Mouse (Mus musculus) kidney, embryonic 16.5 days (tissue): ENCODE measurements around the gene Mylk. TPM values are rescaled to one million over a fixed set of nuclear protein-coding genes. Genes with fewer than 3 reads are reported as not detected.
A peak's percentile ranks its signal among the peaks of the same experiment; 100 is the strongest.
"Not testable (repeated sequence)": the region's sequence is repeated elsewhere in the genome, so short reads cannot be mapped to it uniquely, and the experiment has no call there.

Experiments used
- ATAC-seq: fragments of 200-750 bp; cut with Nextera tagmentation; 2 replicates; pipeline ENCODE4 v1.8.0; 2017; ENCODE audit warnings: moderate TSS enrichment; ENCODE audit not compliant: low FRiP score, low TSS enrichment
- H3K27ac ChIP-seq: fragments of 300-500 bp; sonication (generic); 2 replicates; pipeline ENCODE4 v1.5.1; 2014; ENCODE audit warnings: low read length
- H3K27me3 ChIP-seq: fragments of 300-500 bp; sonication (generic); 2 replicates; pipeline ENCODE4 v1.6.1; 2014; ENCODE audit warnings: low read length, control low read depth, mixed read lengths; ENCODE audit not compliant: insufficient read depth
- H3K36me3 ChIP-seq: fragments of 300-500 bp; sonication (generic); 2 replicates; pipeline ENCODE4 v1.6.1; 2014; ENCODE audit warnings: low read length, control low read depth, mixed read lengths; ENCODE audit not compliant: insufficient read depth
- H3K4me1 ChIP-seq: fragments of 300-500 bp; sonication (generic); 2 replicates; pipeline ENCODE4 v1.6.1; 2014; ENCODE audit warnings: low read length, control low read depth, mixed read lengths; ENCODE audit not compliant: insufficient read depth
- H3K4me2 ChIP-seq: fragments of 300-500 bp; sonication (generic); replicated peaks from 2 replicates; pipeline ENCODE4 v1.6.1; 2014; ENCODE audit warnings: low read depth, low read length
- H3K4me3 ChIP-seq: fragments of 300-500 bp; sonication (generic); 2 replicates; pipeline ENCODE4 v1.5.1; 2014; ENCODE audit warnings: mild to moderate bottlenecking, low read length
- H3K9ac ChIP-seq: fragments of 300-500 bp; sonication (generic); replicated peaks from 2 replicates; pipeline ENCODE4 v1.6.1; 2014; ENCODE audit warnings: low read length
- H3K9me3 ChIP-seq: fragments of 300-500 bp; sonication (generic); 2 replicates; pipeline ENCODE4 v1.6.1; 2016; ENCODE audit warnings: low read length, control low read depth
- WGBS: fragments of 180-500 bp; shearing (Covaris S2); extraction: QIAGEN DNeasy Blood & Tissue Kit; methylation state at CpG from one replicate; pipeline ENCODE4 v1.1.7; 2014; 5-methylcytosine and 5-hydroxymethylcytosine counted together
- polyA plus RNA-seq: library from polyadenylated mRNA; unstranded; fragments of >200 nt; fragmentation: Nextera tagmentation; extraction: Ambion mirVana; gene quantifications from 2 replicates; pipeline ENCODE4 v1.2.1, GENCODE M21; 2015

Gene Mylk
- polyA plus RNA-seq: 71.2 and 110 TPM in 2 replicates

DNA sequence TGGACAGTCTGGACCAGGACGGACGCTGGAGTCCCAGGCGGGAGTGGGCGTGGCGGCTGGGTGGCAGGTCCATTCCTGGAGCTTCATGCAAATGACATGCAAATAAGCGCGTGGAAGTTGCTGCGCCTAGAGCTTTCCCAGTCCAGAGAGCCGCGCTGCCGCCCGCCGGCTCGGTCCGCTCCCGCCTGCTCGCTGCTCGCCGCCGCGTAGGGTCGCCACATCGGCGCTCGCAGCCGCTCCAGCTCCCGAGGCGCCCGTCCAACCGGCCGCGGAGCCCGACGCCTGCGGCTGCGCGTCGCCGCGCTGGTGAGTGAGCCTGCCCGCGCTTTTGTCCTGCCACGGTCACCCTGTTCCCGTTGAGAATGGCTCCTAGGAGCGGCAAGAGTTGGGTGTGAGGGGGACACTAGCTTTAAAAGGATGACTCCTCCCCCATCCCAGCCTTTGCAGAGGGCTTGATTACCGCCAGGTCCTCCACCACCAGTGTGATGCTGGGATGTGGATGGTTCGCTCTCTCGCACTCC is at the start of gene Mylk:
Mylk (plus strand) TSS at position 146 of the 521 bp plus-strand sequence.
- peaks cover 4% of the 10 kb centered on the region; the same call in 1 of the 2 replicates for H3K27me3 ChIP-seq
- H3K4me1 ChIP-seq: peaks cover 23% of the 10 kb centered on the region
- peak; percentile 95 for ATAC-seq
- H3K4me3 ChIP-seq: peak within 1 kb of the TSS; percentile 57
- no peaks in the 10 kb centered on the region for H3K36me3 ChIP-seq
- WGBS: under 1% methylated on average over 48 of the region's 48 CpGs
- H3K9ac ChIP-seq: peak within 1 kb of the TSS; percentile 70
- peak within 1 kb of the TSS; percentile 48 for H3K27ac ChIP-seq
- H3K4me2 ChIP-seq: peak within 1 kb of the TSS; percentile 87
- H3K9me3 ChIP-seq: no peaks in the 10 kb centered on the region

- WGBS: 78% methylated on average over 3 of the region's 3 CpGs
- ATAC-seq, H3K4me3 ChIP-seq: not testable (repeated sequence)
These were observed 46.3 kb upstream of the Mylk start for GRCm38 (mm10) chr16:34698721-34699120.

DNA sequence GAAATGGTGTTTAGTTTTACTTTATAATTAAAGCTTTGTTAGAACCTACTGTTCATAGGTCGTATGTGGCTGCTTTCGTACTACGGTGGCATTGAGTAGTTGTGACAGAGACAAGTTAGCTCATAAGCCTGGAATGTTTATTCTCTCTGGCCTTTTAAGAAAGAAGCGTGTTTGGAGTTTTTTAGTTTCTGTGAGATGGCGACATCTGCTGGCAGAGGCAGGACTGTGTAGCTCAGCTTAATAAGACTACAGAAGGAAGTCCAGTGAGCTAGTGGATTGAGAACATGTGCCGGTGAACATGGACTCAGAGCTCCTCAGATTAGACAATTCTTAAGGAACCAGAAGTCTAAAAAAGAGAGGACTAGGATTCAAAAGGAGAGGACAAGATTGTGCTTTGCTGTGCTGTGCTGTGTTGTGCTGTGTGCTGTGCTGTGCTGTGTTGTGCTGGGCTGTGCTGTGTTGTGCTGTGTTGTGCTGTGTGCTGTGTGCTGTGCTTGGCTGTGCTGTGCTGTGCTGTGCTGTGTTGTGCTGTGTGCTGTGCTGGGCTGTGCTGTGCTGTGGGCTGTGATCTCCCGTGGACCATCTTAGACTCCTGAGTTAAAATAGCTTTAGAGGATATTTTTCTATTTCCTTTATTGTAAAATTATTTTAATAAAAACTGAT is 44.7 kb upstream of the Mylk start:
- ATAC-seq: peak; percentile 54
- 20% methylated on average over 7 of the region's 7 CpGs for WGBS
- Histone ChIP-seq H3K4me2 (no peak overlapping the region), H3K9ac (no peak overlapping the region), H3K4me3 (no peak overlapping the region), H3K27me3 (no peaks in the 10 kb centered on the region), H3K4me1 (no peaks in the 10 kb centered on the region), H3K27ac (no peak overlapping the region), H3K9me3 (no peaks in the 10 kb centered on the region), H3K36me3 (peaks cover 12% of the 10 kb centered on the region; the same call in 1 of the 2 replicates)

More at GRCm38 (mm10) chr16:34698721-34699120, 46.3 kb upstream of the Mylk start:
- not testable (repeated sequence) for H3K36me3 ChIP-seq, H3K4me2 ChIP-seq, H3K27ac ChIP-seq, H3K9me3 ChIP-seq, H3K4me1 ChIP-seq, H3K27me3 ChIP-seq, H3K9ac ChIP-seq

DNA sequence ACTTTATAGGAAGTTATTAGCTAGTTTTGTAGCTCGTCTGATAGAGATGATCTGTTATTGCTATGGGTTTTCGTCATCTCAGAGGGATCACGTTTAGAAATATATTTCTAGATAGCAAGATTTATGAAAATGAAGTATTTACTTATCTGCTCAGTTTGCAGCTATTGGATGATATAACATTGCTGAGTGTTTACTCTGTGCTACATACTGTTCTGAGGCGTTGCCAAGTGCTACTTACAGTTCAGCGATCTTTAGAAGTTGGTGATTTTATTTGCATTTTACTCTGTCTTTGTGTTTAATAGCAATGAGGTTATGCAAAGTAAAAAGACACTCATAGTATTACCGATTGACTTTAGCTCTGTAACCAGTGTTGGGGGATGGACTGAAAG is 44.2 kb upstream of the Mylk start:
- no peak overlapping the region for H3K4me3 ChIP-seq
- no peak overlapping the region for H3K9ac ChIP-seq
- no peak overlapping the region for H3K27ac ChIP-seq
- H3K27me3 ChIP-seq: no peaks in the 10 kb centered on the region
- H3K4me2 ChIP-seq: no peak overlapping the region
- H3K36me3 ChIP-seq: peaks cover 15% of the 10 kb centered on the region; the same call in 1 of the 2 replicates
- no peaks in the 10 kb centered on the region for H3K9me3 ChIP-seq
- WGBS: 88% methylated on average over 6 of the region's 6 CpGs
- ATAC-seq: no peak
- H3K4me1 ChIP-seq: no peaks in the 10 kb centered on the region

- 90% methylated on average over 2 of the region's 2 CpGs for WGBS
- H3K9ac ChIP-seq: no peak overlapping the region
- no peak overlapping the region for H3K27ac ChIP-seq
- no peak overlapping the region for H3K4me3 ChIP-seq
- peaks cover 17% of the 10 kb centered on the region for H3K36me3 ChIP-seq
- H3K4me2 ChIP-seq: no peak overlapping the region
- no peaks in the 10 kb centered on the region for H3K9me3 ChIP-seq
- no peak for ATAC-seq
- H3K4me1 ChIP-seq: no peaks in the 10 kb centered on the region
- no peaks in the 10 kb centered on the region for H3K27me3 ChIP-seq
These were observed 39.0 kb upstream of the Mylk start for GRCm38 (mm10) chr16:34706019-34706418.

DNA sequence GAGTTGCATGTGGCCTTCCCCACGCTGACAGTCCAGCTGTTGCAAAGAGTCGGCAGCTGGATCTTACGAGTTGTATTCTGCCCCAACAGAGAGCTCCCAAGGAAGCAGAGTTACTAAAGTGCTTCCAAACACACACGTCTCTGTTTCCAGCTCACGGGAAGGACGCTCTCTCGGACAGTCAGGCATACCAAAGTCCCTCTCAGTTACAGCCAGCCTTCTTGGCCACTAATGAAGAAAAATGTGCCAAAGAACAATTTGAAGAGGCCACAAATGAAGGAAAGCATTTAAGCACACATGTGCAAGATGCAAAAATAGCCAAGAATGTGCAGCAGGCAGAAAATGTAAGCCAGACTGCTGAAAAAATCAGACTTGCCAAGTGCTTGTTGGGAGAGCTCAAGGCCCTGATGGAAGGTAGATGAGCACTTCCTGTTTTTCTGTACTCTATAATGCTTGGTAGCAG is 38.5 kb upstream of the Mylk start:
- H3K9me3 ChIP-seq: no peaks in the 10 kb centered on the region
- H3K27me3 ChIP-seq: no peaks in the 10 kb centered on the region
- WGBS: 78% methylated on average over 7 of the region's 7 CpGs
- H3K27ac ChIP-seq: no peak overlapping the region
- no peaks in the 10 kb centered on the region for H3K4me1 ChIP-seq
- H3K36me3 ChIP-seq: peaks cover 17% of the 10 kb centered on the region
- ATAC-seq: no peak
- no peak overlapping the region for H3K9ac ChIP-seq
- H3K4me3 ChIP-seq: no peak overlapping the region
- H3K4me2 ChIP-seq: no peak overlapping the region

DNA sequence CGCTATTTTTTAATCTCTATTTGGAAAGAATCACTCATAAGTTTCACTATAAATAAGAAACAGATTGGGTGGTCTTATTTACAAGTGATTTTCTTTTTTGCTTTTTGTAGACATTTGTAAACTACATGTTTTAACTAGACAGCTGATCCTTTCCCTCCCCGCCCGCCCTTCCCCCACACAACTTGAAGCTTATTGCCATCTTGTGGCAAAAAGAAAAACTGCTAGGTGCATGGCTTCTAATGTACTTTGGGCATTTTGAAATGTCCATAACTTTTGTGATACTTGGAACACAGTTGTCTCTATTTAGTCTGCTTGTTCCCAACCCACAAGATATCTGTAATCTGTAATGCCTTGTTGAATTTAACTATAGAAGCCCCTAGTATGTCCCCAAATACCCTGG is 33.5 kb upstream of the Mylk start:
- ATAC-seq: no peak
- 76% methylated on average over 3 of the region's 3 CpGs for WGBS
- no peak overlapping the region for H3K9ac ChIP-seq
- H3K27me3 ChIP-seq: no peaks in the 10 kb centered on the region
- H3K4me3 ChIP-seq: no peak overlapping the region
- H3K9me3 ChIP-seq: no peaks in the 10 kb centered on the region
- no peak overlapping the region for H3K4me2 ChIP-seq
- peaks cover 7% of the 10 kb centered on the region for H3K36me3 ChIP-seq
- no peaks in the 10 kb centered on the region for H3K4me1 ChIP-seq
- no peak overlapping the region for H3K27ac ChIP-seq

DNA sequence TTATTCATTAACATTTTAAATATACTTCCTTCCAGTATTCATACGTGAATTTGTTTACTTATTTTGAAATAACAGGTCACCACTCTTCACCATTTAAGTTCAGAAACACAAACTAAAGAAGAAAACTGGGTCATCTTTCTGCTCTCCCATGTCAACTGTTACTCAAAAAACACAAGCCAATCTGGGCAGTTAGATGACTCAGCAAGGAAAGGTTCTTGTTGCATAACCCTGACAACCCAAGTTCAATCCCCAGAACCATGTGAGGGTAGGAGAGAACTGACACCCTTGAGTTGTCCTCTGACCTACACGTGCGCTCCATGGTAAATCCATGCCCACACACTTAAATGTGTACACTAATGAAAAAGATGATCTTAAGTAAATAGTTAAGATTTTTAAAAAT is 19.9 kb upstream of the Mylk start:
- H3K27me3 ChIP-seq: no peaks in the 10 kb centered on the region
- no peak overlapping the region for H3K9ac ChIP-seq
- peaks cover 18% of the 10 kb centered on the region; the same call in 1 of the 2 replicates for H3K36me3 ChIP-seq
- 94% methylated on average over 3 of the region's 3 CpGs for WGBS
- H3K4me1 ChIP-seq: no peaks in the 10 kb centered on the region
- H3K4me2 ChIP-seq: no peak overlapping the region
- H3K27ac ChIP-seq: no peak overlapping the region
- no peak for ATAC-seq
- no peak overlapping the region for H3K4me3 ChIP-seq
- no peaks in the 10 kb centered on the region for H3K9me3 ChIP-seq

DNA sequence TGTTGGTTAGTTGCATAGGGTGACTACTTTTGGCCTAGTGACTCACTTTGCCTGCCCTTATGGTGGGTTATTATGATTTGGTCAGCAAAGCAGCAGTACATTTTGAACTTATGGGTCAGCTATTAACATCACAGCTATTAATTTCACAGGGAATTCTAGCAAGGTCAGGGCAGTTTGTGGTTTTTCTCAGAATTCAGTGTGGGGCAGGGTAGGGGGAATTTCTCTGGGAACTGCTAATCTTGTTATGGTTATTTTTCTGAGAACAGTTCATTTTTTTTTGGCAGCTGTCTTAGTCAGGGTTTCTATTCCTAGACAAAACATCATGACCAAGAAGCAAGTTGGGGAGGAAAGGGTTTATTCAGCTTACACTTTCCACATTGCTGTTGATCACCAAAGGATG is 16.4 kb upstream of the Mylk start:
- H3K9ac ChIP-seq, ATAC-seq, H3K9me3 ChIP-seq: not testable (repeated sequence)

GRCm38 (mm10) chr16:34729371-34729770 is 15.6 kb upstream of the Mylk start:
- H3K27ac ChIP-seq: no peak overlapping the region
- no peaks in the 10 kb centered on the region for H3K4me1 ChIP-seq
- H3K9ac ChIP-seq: no peak overlapping the region
- H3K4me3 ChIP-seq: no peak overlapping the region
- no peak for ATAC-seq
- peaks cover 3% of the 10 kb centered on the region; the same call in 1 of the 2 replicates for H3K36me3 ChIP-seq
- H3K4me2 ChIP-seq: no peak overlapping the region
- WGBS: 94% methylated on average over 1 of the region's 1 CpGs
- H3K9me3 ChIP-seq: no peaks in the 10 kb centered on the region
- H3K27me3 ChIP-seq: no peaks in the 10 kb centered on the region

More for the DNA sequence above, 16.4 kb upstream of the Mylk start:
- H3K4me2 ChIP-seq, H3K36me3 ChIP-seq, H3K4me3 ChIP-seq, H3K27ac ChIP-seq, H3K4me1 ChIP-seq, H3K27me3 ChIP-seq: not testable (repeated sequence)
